In genomic region chr12:80891074-80891473, GRCm38 (mm10) we compare ENCODE assay signal across 19 mouse cellular contexts. TPM values are rescaled to one million over a fixed set of nuclear protein-coding genes. Genes with fewer than 3 reads are reported as not detected.
A peak's percentile ranks its signal among the peaks of the same experiment; 100 is the strongest.
DNase-seq lines count a peak whose midpoint lies in the region; ATAC-seq and TF ChIP-seq lines count a peak whose summit lies in the region.
"Had no signal": no experiment of that assay in that cellular context is flagged by ENCODE, and none has a peak within 500 bp of the region (broad histone marks: within the 10 kb centered on the region; RNA-seq: fewer than 3 reads in every experiment).

No protein-coding gene starts in this region.

- H3K9ac ChIP-seq in liver, embryonic 12.5 days: no peak overlapping the region
- H3K9ac ChIP-seq in liver, embryonic 11.5 days (ENCODE audit: low read depth, low read length): no peak overlapping the region
- H3K9ac ChIP-seq in liver, embryonic 13.5 days: no peak overlapping the region
- no peak overlapping the region for H3K9ac ChIP-seq in liver, postnatal 0 days (replicated peaks)
- H3K9ac ChIP-seq: embryonic facial prominence, embryonic 13.5 days; hindbrain, embryonic 13.5 days had no signal

- TF ChIP-seq EP300 in liver, postnatal 0 days (IDR thresholded peaks at IDR 0.05; ENCODE audit: low read depth): 0 out of 2 replicates have a peak, but pooled peaks have one; percentile 10

- WGBS in liver, embryonic 12.5 days (ENCODE audit: insufficient replicate concordance): 74% methylated on average over 2 of the region's 2 CpGs
- whole genome bisulfite sequencing in liver, embryonic 11.5 days: 76% methylated on average over 2 of the region's 2 CpGs
- WGBS in liver, embryonic 13.5 days (ENCODE audit: insufficient replicate concordance): 77% methylated on average over 2 of the region's 2 CpGs
- WGBS in liver, postnatal 0 days (ENCODE audit: insufficient replicate concordance): 69% methylated on average over 2 of the region's 2 CpGs

- H3K4me3 ChIP-seq in liver, embryonic 12.5 days: no peak overlapping the region
- no peak overlapping the region for H3K4me3 ChIP-seq in liver, embryonic 11.5 days (ENCODE audit: low read depth, low read length)
- H3K4me3 ChIP-seq in liver, embryonic 13.5 days (replicated peaks): no peak overlapping the region
- no peak overlapping the region for H3K4me3 ChIP-seq in liver, postnatal 0 days (ENCODE audit: low read depth, low read length)
- H3K4me3 ChIP-seq: embryonic facial prominence, embryonic 13.5 days; heart, embryonic 10.5 days; hindbrain, embryonic 13.5 days had no signal

- TF ChIP-seq CTCF in liver, postnatal 0 days (IDR thresholded peaks at IDR 0.05; ENCODE audit: low read depth): no peak

- H3K27me3 ChIP-seq in liver, embryonic 12.5 days (replicated peaks): peaks cover 3% of the 10 kb centered on the region; the same call in 1 of the 2 replicates
- H3K27me3 ChIP-seq in liver, embryonic 11.5 days (replicated peaks; ENCODE audit: control insufficient read depth, insufficient read depth, low read length): no peaks in the 10 kb centered on the region
- H3K27me3 ChIP-seq in liver, embryonic 13.5 days: no peaks in the 10 kb centered on the region
- H3K27me3 ChIP-seq in liver, postnatal 0 days (ENCODE audit: insufficient read depth, low read length): no peaks in the 10 kb centered on the region
- H3K27me3 ChIP-seq: embryonic facial prominence, embryonic 13.5 days; hindbrain, embryonic 13.5 days had no signal

- no peak overlapping the region for H3K27ac ChIP-seq in liver, embryonic 12.5 days
- H3K27ac ChIP-seq in liver, embryonic 11.5 days (ENCODE audit: low read depth, low read length): no peak overlapping the region
- H3K27ac ChIP-seq in liver, embryonic 13.5 days: no peak overlapping the region
- peak overlapping the region; percentile 55; the same call in 1 of the 2 replicates for H3K27ac ChIP-seq in liver, postnatal 0 days (ENCODE audit: low read depth)
- H3K27ac ChIP-seq: embryonic facial prominence, embryonic 13.5 days; heart, embryonic 10.5 days; hindbrain, embryonic 13.5 days had no signal

- H3K4me2 ChIP-seq in liver, embryonic 12.5 days: no peak overlapping the region
- no peak overlapping the region for H3K4me2 ChIP-seq in liver, embryonic 11.5 days
- H3K4me2 ChIP-seq in liver, embryonic 13.5 days: no peak overlapping the region
- H3K4me2 ChIP-seq in liver, postnatal 0 days (ENCODE audit: low read depth, low read length): no peak overlapping the region
- H3K4me2 ChIP-seq: embryonic facial prominence, embryonic 13.5 days; hindbrain, embryonic 13.5 days had no signal

- peak; percentile 43; the same call in 1 of the 2 replicates for ATAC-seq in liver, embryonic 12.5 days
- ATAC-seq in liver, embryonic 11.5 days (replicated peaks; ENCODE audit: low FRiP score): no peak; the same call in 1 of the 2 replicates
- ATAC-seq in liver, embryonic 13.5 days (ENCODE audit: low read depth): 0 out of 2 replicates have a peak, but pooled peaks have one; percentile 20
- peak; percentile 69 for ATAC-seq in liver, postnatal 0 days
- ATAC-seq: forebrain, embryonic 14.5 days had no signal

- H3K36me3 ChIP-seq in liver, embryonic 12.5 days: no peaks in the 10 kb centered on the region
- H3K36me3 ChIP-seq in liver, embryonic 11.5 days (ENCODE audit: control insufficient read depth, insufficient read depth, low read length): no peaks in the 10 kb centered on the region
- no peaks in the 10 kb centered on the region for H3K36me3 ChIP-seq in liver, embryonic 13.5 days
- no peaks in the 10 kb centered on the region for H3K36me3 ChIP-seq in liver, postnatal 0 days (replicated peaks; ENCODE audit: insufficient read depth, low read length)
- H3K36me3 ChIP-seq: embryonic facial prominence, embryonic 13.5 days; heart, embryonic 10.5 days; hindbrain, embryonic 13.5 days had no signal

- no peak for DNase-seq in liver, embryonic 11.5 days (ENCODE audit: low spot score)
- DNase-seq in liver, embryonic 13.5 days: no peak
- DNase-seq in liver, postnatal 0 days: no peak
- no peak for DNase-seq in c-Kit-positive CD71-positive TER-119-positive erythroid progenitor cells, embryonic 14.5 days (ENCODE audit: low spot score)
- DNase-seq in cerebellum, adult 11-12 months: no peak
- no peak for DNase-seq in gastrocnemius, adult 18-20 months (ENCODE audit: low spot score)
- DNase-seq: adrenal gland, postnatal 10 days; cerebellum, adult 18-20 months; cerebellum, adult 9-11 months; cerebellum, postnatal 36 days; gastrocnemius, postnatal 36 days; heart, adult 18-20 months; heart, postnatal 10 days; heart, postnatal 4 days had no signal

- H3K4me1 ChIP-seq in liver, embryonic 12.5 days: peaks cover 5% of the 10 kb centered on the region
- no peaks in the 10 kb centered on the region; the same call in 1 of the 2 replicates for H3K4me1 ChIP-seq in liver, embryonic 11.5 days (replicated peaks; ENCODE audit: control insufficient read depth, insufficient read depth, low read length)
- peaks cover 7% of the 10 kb centered on the region; the same call in 1 of the 2 replicates for H3K4me1 ChIP-seq in liver, embryonic 13.5 days (replicated peaks)
- H3K4me1 ChIP-seq in liver, postnatal 0 days (ENCODE audit: insufficient read depth): 0 out of 2 replicates have a peak, but pooled peaks cover 9% of the 10 kb centered on the region

- peaks cover 8% of the 10 kb centered on the region for H3K9me3 ChIP-seq in liver, embryonic 12.5 days (replicated peaks)
- H3K9me3 ChIP-seq in liver, embryonic 11.5 days (ENCODE audit: control insufficient read depth, low read length): peaks cover 2% of the 10 kb centered on the region; the same call in 1 of the 2 replicates
- H3K9me3 ChIP-seq in liver, embryonic 13.5 days (replicated peaks): peaks cover 4% of the 10 kb centered on the region
- peaks cover 5% of the 10 kb centered on the region for H3K9me3 ChIP-seq in liver, postnatal 0 days (ENCODE audit: low read length)
- H3K9me3 ChIP-seq: heart, embryonic 10.5 days had no signal

RNA-seq across cellular contexts. Expression of gene Srsf5, which starts 54.2 kb away (rescaled TPM):
- polyA plus RNA-seq in liver, embryonic 12.5 days (2016; fragmentation: Nextera tagmentation; extraction: Ambion mirVana): 357 and 402 TPM in 2 replicates
- 423 and 425 TPM in 2 replicates for polyA plus RNA-seq in liver, embryonic 11.5 days (2014; fragmentation: Nextera tagmentation; extraction: Ambion mirVana)
- 313 and 375 TPM in 2 replicates for polyA plus RNA-seq in liver, embryonic 13.5 days (2015; fragmentation: Nextera tagmentation; extraction: Ambion mirVana)
- 249 and 270 TPM in 2 replicates for polyA plus RNA-seq in liver, postnatal 0 days (2015; fragmentation: Nextera tagmentation; extraction: Ambion mirVana)
- 10 to 100 TPM; 83.3 to 89.2 TPM for total RNA-seq in gastrocnemius, adult 18-20 months (2021)
